In the genomic region with DNA sequence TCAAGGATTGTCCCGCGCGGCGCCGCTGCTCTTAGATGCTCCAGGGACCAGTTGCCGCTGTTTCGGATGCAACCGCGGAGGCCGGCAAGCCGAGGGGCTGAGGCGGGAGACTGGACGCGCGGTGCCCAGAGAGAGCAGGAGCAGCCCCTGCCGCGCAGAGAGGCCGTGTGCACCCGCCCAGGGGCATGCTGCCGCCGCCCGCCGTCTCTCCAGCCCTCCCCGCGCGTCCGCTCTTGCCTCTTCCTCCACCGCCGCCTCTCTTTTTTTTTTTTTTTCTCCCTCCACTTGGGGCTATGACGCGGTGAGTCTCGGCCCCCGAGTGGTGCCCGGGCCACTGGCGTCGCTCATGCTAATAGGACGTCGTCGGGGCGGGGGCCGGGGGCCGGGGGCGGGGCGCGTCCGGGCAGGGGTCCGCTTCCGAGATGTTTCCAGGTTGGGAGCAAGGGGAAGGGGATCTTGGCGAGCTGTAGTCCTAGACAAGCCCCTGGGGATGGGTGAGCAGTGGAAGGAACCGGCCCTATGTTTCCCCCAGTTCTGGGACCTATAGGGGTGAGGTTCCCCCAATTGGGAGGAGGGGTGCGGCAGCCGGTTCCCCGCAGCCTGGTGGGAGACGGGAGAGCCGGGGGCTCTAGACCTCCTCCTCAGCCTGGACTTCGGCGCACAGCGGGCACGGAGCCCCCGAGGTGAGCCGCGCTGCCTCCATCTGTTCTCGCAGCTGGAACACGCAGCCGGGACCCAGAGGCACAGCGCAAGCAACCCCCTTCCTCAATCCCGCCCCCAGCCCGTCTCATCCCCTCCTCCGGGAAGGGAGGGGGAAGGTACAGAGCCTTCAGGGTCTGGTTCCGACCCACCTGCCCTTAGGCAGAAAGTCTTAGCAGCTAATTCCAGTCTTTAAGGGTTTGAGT, we compare ENCODE assay signal across 8 mouse cellular contexts. TPM values are rescaled to one million over a fixed set of nuclear protein-coding genes. Genes with fewer than 3 reads are reported as not detected.
DNase-seq lines count a peak whose midpoint lies in the region; ATAC-seq and TF ChIP-seq lines count a peak whose summit lies in the region.
"Had no signal": no experiment of that assay in that cellular context is flagged by ENCODE, and none has a peak within 500 bp of the region (broad histone marks: within the 10 kb centered on the region; RNA-seq: fewer than 3 reads in every experiment).

A gene (minus strand): TSS at position 250 of the 905 bp plus-strand sequence.

- no peak within 1 kb of the TSS for H3K9ac ChIP-seq in lung, postnatal 0 days (replicated peaks; ENCODE audit: low read depth)
- 0 out of 2 replicates have a peak within 1 kb of the TSS, but pooled peaks have one; percentile 14 for H3K9ac ChIP-seq in intestine, embryonic 16.5 days (ENCODE audit: low read depth, low read length)

- H3K9me3 ChIP-seq in lung, postnatal 0 days (ENCODE audit: low read length) = no peaks in the 10 kb centered on the region
- H3K9me3 ChIP-seq in intestine, embryonic 16.5 days (ENCODE audit: control insufficient read depth, low read length) = no peaks in the 10 kb centered on the region

- 4% methylated on average over 45 of the region's 70 CpGs for WGBS in lung, postnatal 0 days
- under 1% methylated on average over 58 of the region's 70 CpGs for WGBS in intestine, embryonic 16.5 days

- TF ChIP-seq EP300 in lung, postnatal 0 days (IDR thresholded peaks at IDR 0.05) = no peak

- H3K27me3 ChIP-seq in lung, postnatal 0 days (replicated peaks; ENCODE audit: insufficient read depth, low read length) = peaks cover 59% of the 10 kb centered on the region
- H3K27me3 ChIP-seq in intestine, embryonic 16.5 days (replicated peaks; ENCODE audit: control insufficient read depth, insufficient read depth, low read length) = peaks cover 74% of the 10 kb centered on the region

- H3K4me1 ChIP-seq in lung, postnatal 0 days (ENCODE audit: insufficient read depth, low read depth, low read length) = no peaks in the 10 kb centered on the region
- H3K4me1 ChIP-seq in embryonic fibroblast, embryonic 13.5 days (ENCODE audit: control insufficient read depth, insufficient read depth, low read length) = no peaks in the 10 kb centered on the region
- peaks cover 16% of the 10 kb centered on the region for H3K4me1 ChIP-seq in intestine, embryonic 16.5 days (ENCODE audit: control insufficient read depth, insufficient read depth, low read length)

- no peak for DNase-seq in lung, postnatal 0 days (ENCODE audit: low spot score)
- DNase-seq in lung, adult 18-20 months = no peak
- DNase-seq in retina, postnatal 1 day = peak; percentile 65
- no peak for DNase-seq in frontal cortex, postnatal 25 days (ENCODE audit: low spot score in 2 of 2)
- DNase-seq: kidney, adult 2 months had no signal

- no peak for TF ChIP-seq POLR2A in embryonic fibroblast, embryonic 13.5 days (IDR thresholded peaks at IDR 0.05; ENCODE audit: low read depth, low read length)

- peak within 1 kb of the TSS; percentile 22 for H3K4me2 ChIP-seq in lung, postnatal 0 days (replicated peaks; ENCODE audit: low read depth, low read length)
- peak within 1 kb of the TSS; percentile 53 for H3K4me2 ChIP-seq in intestine, embryonic 16.5 days (ENCODE audit: low read depth, low read length)

- no peak within 1 kb of the TSS for H3K27ac ChIP-seq in lung, postnatal 0 days (ENCODE audit: low read length)
- no peak within 1 kb of the TSS for H3K27ac ChIP-seq in embryonic fibroblast, embryonic 13.5 days (ENCODE audit: insufficient read depth, low read length)
- no peak within 1 kb of the TSS for H3K27ac ChIP-seq in intestine, embryonic 16.5 days (ENCODE audit: low read length)

- peak within 1 kb of the TSS; percentile 15; the same call in 1 of the 2 replicates for H3K4me3 ChIP-seq in lung, postnatal 0 days (ENCODE audit: low read depth, low read length)
- H3K4me3 ChIP-seq in embryonic fibroblast, embryonic 13.5 days (ENCODE audit: insufficient read depth, low read length) = 0 out of 2 replicates have a peak within 1 kb of the TSS, but pooled peaks have one; percentile 5
- H3K4me3 ChIP-seq in intestine, embryonic 16.5 days (ENCODE audit: low read length) = peak within 1 kb of the TSS; percentile 45

- ATAC-seq in lung, postnatal 0 days = no peak
- ATAC-seq in intestine, embryonic 16.5 days = no peak
- no peak for ATAC-seq in CD4-positive, CD25-positive, alpha-beta regulatory T cell, adult 4 months

- H3K36me3 ChIP-seq in lung, postnatal 0 days (ENCODE audit: insufficient read depth, low read length) = no peaks in the 10 kb centered on the region
- H3K36me3 ChIP-seq in intestine, embryonic 16.5 days (ENCODE audit: control insufficient read depth, insufficient read depth, low read length) = no peaks in the 10 kb centered on the region

- TF ChIP-seq CTCF in lung, postnatal 0 days (IDR thresholded peaks at IDR 0.05) = no peak
- TF ChIP-seq CTCF in embryonic fibroblast, embryonic 13.5 days (IDR thresholded peaks at IDR 0.05; ENCODE audit: borderline replicate concordance, insufficient read depth, low read length) = no peak

RNA-seq across cellular contexts. Expression of the gene that starts here (rescaled TPM):
- polyA plus RNA-seq in lung, postnatal 0 days (2015; fragmentation: Nextera tagmentation; extraction: Ambion mirVana) = 0.07 TPM in 1 of 2 replicates, not detected in the other
- not detected in 2 replicates for polyA plus RNA-seq in embryonic fibroblast, embryonic 13.5 days (2011; ENCODE audit: insufficient read length, low read depth, missing spikeins)
- 7.5 and 8.6 TPM in 2 replicates for polyA plus RNA-seq in intestine, embryonic 16.5 days (2015; fragmentation: Nextera tagmentation; extraction: Ambion mirVana)
- not detected for polyA plus RNA-seq in CD4-positive, CD25-positive, alpha-beta regulatory T cell, adult 4 months (2017; shearing (Covaris generic))
- polyA plus RNA-seq: kidney, adult 2 months had no signal
